In the genomic region with DNA sequence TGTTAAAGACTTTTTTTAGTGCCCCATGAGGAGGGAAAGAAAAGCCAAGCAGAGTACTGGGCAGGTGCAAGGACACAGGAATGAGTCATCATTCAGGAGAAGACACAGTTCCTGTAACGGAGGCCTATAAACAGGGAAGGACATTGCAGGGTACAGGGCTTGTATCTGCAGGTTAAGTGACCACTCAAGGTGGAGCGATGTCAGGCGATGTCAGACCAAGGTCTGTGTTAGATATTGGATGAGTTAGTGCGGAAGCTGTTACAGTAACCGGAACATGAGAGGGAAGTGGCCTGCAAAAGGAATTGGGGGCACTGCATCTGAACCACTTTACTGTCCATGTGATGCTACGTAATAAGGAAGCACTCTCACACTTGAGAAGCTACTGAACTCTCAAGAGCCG, we compare ENCODE assay signal across 20 mouse cellular contexts.
A peak's percentile ranks its signal among the peaks of the same experiment; 100 is the strongest.
DNase-seq lines count a peak whose midpoint lies in the region; ATAC-seq and TF ChIP-seq lines count a peak whose summit lies in the region.
"Had no signal": no experiment of that assay in that cellular context is flagged by ENCODE, and none has a peak within 500 bp of the region (broad histone marks: within the 10 kb centered on the region; RNA-seq: fewer than 3 reads in every experiment).

No protein-coding gene starts in this region.

- no peaks in the 10 kb centered on the region for H3K27me3 ChIP-seq in heart, embryonic 15.5 days
- no peaks in the 10 kb centered on the region for H3K27me3 ChIP-seq in heart, embryonic 11.5 days (ENCODE audit: control insufficient read depth, insufficient read depth, low read length)
- H3K27me3 ChIP-seq: embryonic facial prominence, embryonic 13.5 days; embryonic facial prominence, embryonic 15.5 days; forebrain, embryonic 12.5 days had no signal

- no peak overlapping the region for H3K4me2 ChIP-seq in heart, embryonic 15.5 days
- no peak overlapping the region for H3K4me2 ChIP-seq in heart, embryonic 11.5 days
- H3K4me2 ChIP-seq: embryonic facial prominence, embryonic 13.5 days; embryonic facial prominence, embryonic 15.5 days; forebrain, embryonic 12.5 days had no signal

- peaks cover 54% of the 10 kb centered on the region for H3K36me3 ChIP-seq in heart, embryonic 15.5 days
- peaks cover 5% of the 10 kb centered on the region; the same call in 1 of the 2 replicates for H3K36me3 ChIP-seq in heart, embryonic 11.5 days (ENCODE audit: control insufficient read depth, insufficient read depth, low read length)

- H3K27ac ChIP-seq in gastrocnemius, adult 2 months, result no peak overlapping the region
- H3K27ac ChIP-seq in heart, embryonic 15.5 days, result no peak overlapping the region
- no peak overlapping the region for H3K27ac ChIP-seq in heart, embryonic 11.5 days (ENCODE audit: low read depth, low read length)
- H3K27ac ChIP-seq: embryonic facial prominence, embryonic 13.5 days; embryonic facial prominence, embryonic 15.5 days; forebrain, embryonic 10.5 days; forebrain, embryonic 12.5 days had no signal

- no peaks in the 10 kb centered on the region for H3K9me3 ChIP-seq in heart, embryonic 15.5 days (replicated peaks)
- no peaks in the 10 kb centered on the region for H3K9me3 ChIP-seq in heart, embryonic 11.5 days (replicated peaks; ENCODE audit: control insufficient read depth, low read length)
- H3K9me3 ChIP-seq: embryonic facial prominence, embryonic 13.5 days; embryonic facial prominence, embryonic 15.5 days; forebrain, embryonic 10.5 days; forebrain, embryonic 12.5 days had no signal

- WGBS in heart, embryonic 15.5 days, result 84% methylated on average over 7 of the region's 7 CpGs
- 83% methylated on average over 7 of the region's 7 CpGs for WGBS in heart, embryonic 11.5 days (ENCODE audit: insufficient replicate concordance)

- H3K4me3 ChIP-seq in gastrocnemius, adult 2 months, result no peak overlapping the region
- H3K4me3 ChIP-seq in heart, embryonic 15.5 days, result no peak overlapping the region
- no peak overlapping the region for H3K4me3 ChIP-seq in heart, embryonic 11.5 days (ENCODE audit: low read depth, low read length)
- H3K4me3 ChIP-seq: embryonic facial prominence, embryonic 13.5 days; embryonic facial prominence, embryonic 15.5 days; erythroblast, embryonic 14.5 days; forebrain, embryonic 10.5 days; forebrain, embryonic 12.5 days had no signal

- DNase-seq in adrenal gland, adult 8-10 months, result peak; percentile 42
- no peak for DNase-seq in adrenal gland, postnatal 4 days (ENCODE audit: low spot score in 2 of 2)
- DNase-seq in gastrocnemius, adult 2 months, result peak; percentile 4
- DNase-seq in gastrocnemius, postnatal 25 days, result no peak
- DNase-seq: cerebellum, adult 11 months; cerebellum, adult 18-20 months; cerebellum, adult 8-10 months; cerebellum, adult 9-11 months; cerebellum, postnatal 14 days; cerebellum, postnatal 36 days; embryo, embryonic 11 days had no signal

- H3K9ac ChIP-seq in heart, embryonic 15.5 days, result no peak overlapping the region
- no peak overlapping the region for H3K9ac ChIP-seq in heart, embryonic 11.5 days (ENCODE audit: low read depth, low read length)
- H3K9ac ChIP-seq: embryonic facial prominence, embryonic 13.5 days; embryonic facial prominence, embryonic 15.5 days; forebrain, embryonic 12.5 days had no signal

- peaks cover 3% of the 10 kb centered on the region; the same call in 1 of the 2 replicates for H3K4me1 ChIP-seq in heart, embryonic 15.5 days (replicated peaks)
- H3K4me1 ChIP-seq in heart, embryonic 11.5 days (ENCODE audit: control insufficient read depth, insufficient read depth, low read length), result peaks cover 5% of the 10 kb centered on the region; the same call in 1 of the 2 replicates
- H3K4me1 ChIP-seq: embryonic facial prominence, embryonic 13.5 days; embryonic facial prominence, embryonic 15.5 days; forebrain, embryonic 12.5 days had no signal

- no peak for TF ChIP-seq CTCF in gastrocnemius, adult 2 months (IDR thresholded peaks at IDR 0.05)

- peak; percentile 22; the same call in 1 of the 2 replicates for ATAC-seq in heart, embryonic 15.5 days (replicated peaks; ENCODE audit: insufficient number of reproducible peaks, insufficient read depth, low FRiP score, low read depth)
- no peak for ATAC-seq in heart, embryonic 11.5 days (replicated peaks; ENCODE audit: insufficient number of reproducible peaks, low FRiP score, low TSS enrichment)
- ATAC-seq: forebrain, embryonic 14.5 days; forebrain, embryonic 16.5 days had no signal

- intact Hi-C loops in gastrocnemius, adult 2 months (cut with DNase I), result no loop called here

Comparison
In these comparisons a context has a peak if more than half of its experiments do, and no peak if none do; other contexts are left out.
1. DNase-seq: peak in adrenal gland, adult 8-10 months (single experiment) and gastrocnemius, adult 2 months (single experiment); none in adrenal gland, postnatal 4 days (0 of 2) and gastrocnemius, postnatal 25 days (single experiment).